Mouse (Mus musculus) heart, postnatal 14 days (tissue): ENCODE results near the gene Celf2. TPM values are rescaled to one million over a fixed set of nuclear protein-coding genes. Genes with fewer than 3 reads are reported as not detected.
A peak's percentile ranks its signal among the peaks of the same experiment; 100 is the strongest.

Source experiments
- DNase-seq, 2 experiments: peaks; one replicate each; pipeline ENCODE4 v3.0.0; 2021 to 2022
- intact Hi-C: fragments of 180-260 bp; cut with DNase I; formaldehyde crosslinking; loops from one replicate; pipeline ENCODE4 v1.15.1; 2025
- total RNA-seq, 2 experiments: library from RNA; stranded (reverse); gene quantifications; 2 replicates each; pipeline ENCODE4 v1.2.3; 2021

Celf2 gene
- total RNA-seq, 2 experiments from 2014 or later: 65.4 to 69.9 TPM

GRCm38 (mm10) chr2:6880941-6881575, 628.3 kb downstream of the Celf2 start:
- intact Hi-C loops: no loop called here
- DNase-seq: no peak

GRCm38 (mm10) chr2:6877094-6877493, 632.3 kb downstream of the Celf2 start:
- intact Hi-C loops: no loop called here
- peak in 1 of 2 experiments; percentile 16 for DNase-seq

- intact Hi-C loops: no loop called here
These were observed 632.8 kb downstream of the Celf2 start for GRCm38 (mm10) chr2:6876547-6876946.

GRCm38 (mm10) chr2:6875071-6875611, 634.2 kb downstream of the Celf2 start:
- intact Hi-C loops: no loop called here
- DNase-seq: no peak

More at GRCm38 (mm10) chr2:6876547-6876946, 632.8 kb downstream of the Celf2 start:
- DNase-seq: peak in 1 of 2 experiments; percentile 9

GRCm38 (mm10) chr2:6874266-6874955, 635.0 kb downstream of the Celf2 start:
- intact Hi-C loops: loop anchor here (5.0 kb wide), 1 partner anchor 208 kb away; no protein-coding TSS in a partner anchor
- DNase-seq: no peak

- no peak for DNase-seq
These were observed 635.7 kb downstream of the Celf2 start for GRCm38 (mm10) chr2:6873711-6874110.

GRCm38 (mm10) chr2:6872894-6873255, 636.5 kb downstream of the Celf2 start:
- intact Hi-C loops: loop anchor here (5.0 kb wide), 1 partner anchor 209 kb away; no protein-coding TSS in a partner anchor
- no peak for DNase-seq

More at GRCm38 (mm10) chr2:6873711-6874110, 635.7 kb downstream of the Celf2 start:
- intact Hi-C loops: loop anchor here (5.0 kb wide), 1 partner anchor 209 kb away; no protein-coding TSS in a partner anchor

- intact Hi-C loops: loop anchor here (5.0 kb wide), 1 partner anchor 210 kb away; no protein-coding TSS in a partner anchor
These were observed 637.1 kb downstream of the Celf2 start for GRCm38 (mm10) chr2:6872131-6872893.

GRCm38 (mm10) chr2:6871281-6872130, 637.9 kb downstream of the Celf2 start:
- intact Hi-C loops: loop anchor here (5.0 kb wide), 1 partner anchor 211 kb away; no protein-coding TSS in a partner anchor
- no peak for DNase-seq

More at GRCm38 (mm10) chr2:6872131-6872893, 637.1 kb downstream of the Celf2 start:
- peak; percentile 79 to 83 for DNase-seq

- DNase-seq: no peak
- intact Hi-C loops: loop anchor here (5.0 kb wide), 1 partner anchor 212 kb away; no protein-coding TSS in a partner anchor
These were observed 639.2 kb downstream of the Celf2 start for GRCm38 (mm10) chr2:6869956-6870710.

GRCm38 (mm10) chr2:6867297-6867696, 642.1 kb downstream of the Celf2 start:
- intact Hi-C loops: no loop called here
- no peak for DNase-seq

- DNase-seq: no peak
- intact Hi-C loops: no loop called here
These were observed 643.6 kb downstream of the Celf2 start for GRCm38 (mm10) chr2:6865785-6866184.

GRCm38 (mm10) chr2:6850102-6850644, 659.2 kb downstream of the Celf2 start:
- intact Hi-C loops: no loop called here
- no peak for DNase-seq

- DNase-seq: no peak
- intact Hi-C loops: no loop called here
These were observed 660.0 kb downstream of the Celf2 start for GRCm38 (mm10) chr2:6849388-6849787.

GRCm38 (mm10) chr2:6830021-6830420, 679.3 kb downstream of the Celf2 start:
- intact Hi-C loops: no loop called here
- DNase-seq: no peak

GRCm38 (mm10) chr2:6827583-6827982, 681.8 kb downstream of the Celf2 start:
- peak; percentile 5 to 7 for DNase-seq
- intact Hi-C loops: no loop called here

- DNase-seq: no peak
- intact Hi-C loops: no loop called here
These were observed 686.3 kb downstream of the Celf2 start for GRCm38 (mm10) chr2:6823021-6823420.

GRCm38 (mm10) chr2:6821593-6821992, 687.8 kb downstream of the Celf2 start:
- intact Hi-C loops: no loop called here
- DNase-seq: no peak

- no peak for DNase-seq
- intact Hi-C loops: no loop called here
These were observed 694.1 kb downstream of the Celf2 start for GRCm38 (mm10) chr2:6815281-6815680.
